Mouse (Mus musculus): ENCODE measurements around the gene Wnt9b.

GRCm38 (mm10) chr11:103686706-103687105 lies 62.9 kb downstream of the Wnt9b start:
- TF ChIP-seq CTCF (IDR thresholded peaks at IDR 0.05; ENCODE audit: low read depth, low read length) (no peak), POLR2A (IDR thresholded peaks at IDR 0.05; ENCODE audit: borderline replicate concordance, low read depth, low read length) (no peak)

Measured in bone marrow macrophage, adult 2 months (primary cell).